Mouse (Mus musculus) G1E (cell line): ENCODE data around the gene Itga9.

Experiments used
- CTCF ChIP-seq: IDR thresholded peaks from 2 replicates; pipeline ENCODE4 v1.5.1; 2012; ENCODE audit warnings: low read depth, low read length, inconsistent platforms, mixed read lengths
- GATA1 ChIP-seq: IDR thresholded peaks from 2 replicates; pipeline ENCODE4 v1.6.1; 2012; ENCODE audit warnings: borderline replicate concordance, low read length, inconsistent platforms, mixed read lengths
- TAL1 ChIP-seq: conservative IDR thresholded peaks from 2 replicates; pipeline ENCODE4 v1.6.1; 2012; ENCODE audit warnings: low read depth, low read length, inconsistent platforms, mixed read lengths

GRCm38 (mm10) chr9:118714536-118714935 lies 108.0 kb downstream of the Itga9 start:
- no peak for TF ChIP-seq CTCF
- TF ChIP-seq GATA1 = no peak
- TF ChIP-seq TAL1 = no peak
